Mouse (Mus musculus): ENCODE data around the gene Pus10. TPM values are rescaled to one million over a fixed set of nuclear protein-coding genes. Genes with fewer than 3 reads are reported as not detected.

Gene Pus10
- polyA plus RNA-seq, 1 experiment from 2014 or later = 24.9 TPM

DNA sequence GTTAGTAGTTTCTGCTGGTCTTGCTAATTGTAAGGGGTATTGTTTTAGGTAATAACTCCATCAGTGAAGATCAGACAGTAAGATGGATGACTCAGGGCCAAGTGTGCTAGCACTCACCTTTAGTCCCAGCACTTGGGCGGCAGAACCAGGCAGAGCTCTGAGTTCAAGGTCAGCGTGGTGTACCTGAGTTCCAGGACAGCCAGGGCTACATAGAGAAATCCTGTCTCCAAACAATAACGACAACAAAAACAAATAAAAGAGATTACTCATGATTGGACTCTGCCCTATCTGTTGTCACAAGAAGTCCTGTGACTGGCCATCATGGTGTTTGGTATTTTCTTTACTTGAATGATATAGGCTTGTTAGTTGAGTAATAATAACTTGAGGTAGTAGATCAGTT lies 36.4 kb downstream of the Pus10 start:
- H3K36me3 ChIP-seq (replicated peaks) = peaks cover 8% of the 10 kb centered on the region
- H3K9ac ChIP-seq = no peak overlapping the region
- WGBS = 97% methylated on average over 3 of the region's 3 CpGs
- H3K4me2 ChIP-seq = no peak overlapping the region
- H3K9me3 ChIP-seq = no peaks in the 10 kb centered on the region
- H3K27me3 ChIP-seq = no peaks in the 10 kb centered on the region
- no peak overlapping the region for H3K27ac ChIP-seq
- ATAC-seq (ENCODE audit: low FRiP score) = no peak
- peaks cover 8% of the 10 kb centered on the region; the same call in 1 of the 2 replicates for H3K4me1 ChIP-seq
- H3K4me3 ChIP-seq (replicated peaks) = no peak overlapping the region

GRCm38 (mm10) chr11:23704604-23705294 lies 39.3 kb downstream of the Pus10 start:
- WGBS = 81% methylated on average over 7 of the region's 7 CpGs
- Histone ChIP-seq H3K4me2 (no peak overlapping the region), H3K4me3 (replicated peaks) (no peak overlapping the region), H3K27me3 (no peaks in the 10 kb centered on the region), H3K9ac (no peak overlapping the region), H3K4me1 (peaks cover 6% of the 10 kb centered on the region; the same call in 1 of the 2 replicates), H3K36me3 (replicated peaks) (peaks cover 30% of the 10 kb centered on the region), H3K27ac (no peak overlapping the region), H3K9me3 (no peaks in the 10 kb centered on the region)
- ATAC-seq (ENCODE audit: low FRiP score) = no peak

GRCm38 (mm10) chr11:23712299-23712698 lies 46.8 kb downstream of the Pus10 start:
- no peak overlapping the region for H3K4me3 ChIP-seq (replicated peaks)
- WGBS = 98% methylated on average over 3 of the region's 3 CpGs
- no peak overlapping the region for H3K4me2 ChIP-seq
- no peaks in the 10 kb centered on the region for H3K4me1 ChIP-seq
- H3K9me3 ChIP-seq = no peaks in the 10 kb centered on the region
- H3K36me3 ChIP-seq (replicated peaks) = peaks cover 73% of the 10 kb centered on the region
- no peak for ATAC-seq (ENCODE audit: low FRiP score)
- no peak overlapping the region for H3K27ac ChIP-seq
- H3K27me3 ChIP-seq = no peaks in the 10 kb centered on the region
- no peak overlapping the region for H3K9ac ChIP-seq

DNA sequence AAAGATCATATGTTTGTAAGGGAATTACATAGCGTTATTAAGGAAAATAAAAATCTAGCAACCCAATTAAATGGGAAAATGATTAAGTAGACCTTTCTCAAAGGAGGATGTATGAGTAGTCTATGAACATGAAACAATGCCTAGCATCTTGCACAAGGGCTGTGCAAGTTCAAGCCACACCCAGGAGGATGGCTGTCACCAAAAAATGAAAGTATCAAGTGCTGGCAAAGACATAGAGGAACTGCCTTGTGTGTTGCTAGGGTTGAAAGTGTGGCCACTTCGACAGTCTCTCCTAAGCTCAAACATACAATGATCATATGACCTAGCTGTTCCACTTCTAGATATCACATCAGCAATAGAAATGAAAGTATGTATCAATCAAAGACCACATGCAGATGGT lies 53.4 kb downstream of the Pus10 start:
- Histone ChIP-seq H3K36me3 (replicated peaks) (peaks cover 72% of the 10 kb centered on the region), H3K4me2 (no peak overlapping the region), H3K27ac (no peak overlapping the region), H3K27me3 (no peaks in the 10 kb centered on the region), H3K4me1 (peaks cover 5% of the 10 kb centered on the region; the same call in 1 of the 2 replicates), H3K4me3 (replicated peaks) (no peak overlapping the region), H3K9me3 (no peaks in the 10 kb centered on the region), H3K9ac (no peak overlapping the region)
- no peak for ATAC-seq (ENCODE audit: low FRiP score)
- WGBS = 95% methylated on average over 2 of the region's 2 CpGs

GRCm38 (mm10) chr11:23719825-23720224 lies 54.4 kb downstream of the Pus10 start:
- Histone ChIP-seq H3K9ac (no peak overlapping the region), H3K9me3 (no peaks in the 10 kb centered on the region), H3K4me1 (peaks cover 5% of the 10 kb centered on the region; the same call in 1 of the 2 replicates), H3K4me2 (no peak overlapping the region), H3K27me3 (no peaks in the 10 kb centered on the region), H3K36me3 (replicated peaks) (peaks cover 67% of the 10 kb centered on the region), H3K27ac (no peak overlapping the region), H3K4me3 (replicated peaks) (no peak overlapping the region)
- no peak for ATAC-seq (ENCODE audit: low FRiP score)
- 86% methylated on average over 3 of the region's 3 CpGs for WGBS

- H3K9ac ChIP-seq = no peak overlapping the region
- peaks cover 5% of the 10 kb centered on the region; the same call in 1 of the 2 replicates for H3K4me1 ChIP-seq
- WGBS = 28% methylated on average over 2 of the region's 2 CpGs
- H3K27me3 ChIP-seq = no peaks in the 10 kb centered on the region
- H3K27ac ChIP-seq = no peak overlapping the region
- H3K36me3 ChIP-seq (replicated peaks) = peaks cover 74% of the 10 kb centered on the region
- no peak overlapping the region for H3K4me3 ChIP-seq (replicated peaks)
- peak; percentile 46; the same call in 1 of the 2 replicates for ATAC-seq (ENCODE audit: low FRiP score)
- H3K4me2 ChIP-seq = no peak overlapping the region
- no peaks in the 10 kb centered on the region for H3K9me3 ChIP-seq
Measured at GRCm38 (mm10) chr11:23722326-23722725, 56.9 kb downstream of the Pus10 start.

- Histone ChIP-seq H3K9me3 (no peaks in the 10 kb centered on the region), H3K4me1 (peaks cover 5% of the 10 kb centered on the region; the same call in 1 of the 2 replicates), H3K36me3 (replicated peaks) (peaks cover 70% of the 10 kb centered on the region), H3K4me2 (no peak overlapping the region), H3K9ac (no peak overlapping the region), H3K4me3 (replicated peaks) (no peak overlapping the region), H3K27ac (no peak overlapping the region), H3K27me3 (no peaks in the 10 kb centered on the region)
- WGBS = 93% methylated on average over 2 of the region's 2 CpGs
- no peak for ATAC-seq (ENCODE audit: low FRiP score)
Measured at GRCm38 (mm10) chr11:23725850-23726249, 60.4 kb downstream of the Pus10 start.

DNA sequence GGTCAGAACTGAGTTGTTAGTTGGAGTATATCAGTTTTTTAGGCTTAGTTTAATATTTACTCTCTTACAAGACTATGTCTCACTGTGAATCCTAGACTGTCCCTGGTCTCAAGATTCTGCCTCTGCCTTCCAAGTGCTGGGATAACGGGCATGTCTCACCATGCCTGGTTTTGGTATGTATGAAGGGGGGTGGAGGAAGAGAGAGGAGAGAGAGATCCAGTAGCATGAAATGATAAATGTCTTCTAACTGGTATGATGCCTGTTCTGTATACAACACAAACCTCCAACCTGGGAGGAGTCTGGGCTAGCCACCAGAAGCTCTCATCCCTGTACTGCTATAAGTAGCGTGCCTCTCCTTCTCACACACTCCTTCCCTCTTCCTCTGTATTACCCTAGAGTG lies 61.0 kb downstream of the Pus10 start:
- ATAC-seq (ENCODE audit: low FRiP score) = no peak
- Histone ChIP-seq H3K4me2 (no peak overlapping the region), H3K27ac (no peak overlapping the region), H3K9me3 (no peaks in the 10 kb centered on the region), H3K36me3 (replicated peaks) (peaks cover 69% of the 10 kb centered on the region), H3K27me3 (no peaks in the 10 kb centered on the region), H3K4me1 (peaks cover 5% of the 10 kb centered on the region; the same call in 1 of the 2 replicates), H3K9ac (no peak overlapping the region), H3K4me3 (replicated peaks) (no peak overlapping the region)
- 91% methylated on average over 2 of the region's 2 CpGs for WGBS

DNA sequence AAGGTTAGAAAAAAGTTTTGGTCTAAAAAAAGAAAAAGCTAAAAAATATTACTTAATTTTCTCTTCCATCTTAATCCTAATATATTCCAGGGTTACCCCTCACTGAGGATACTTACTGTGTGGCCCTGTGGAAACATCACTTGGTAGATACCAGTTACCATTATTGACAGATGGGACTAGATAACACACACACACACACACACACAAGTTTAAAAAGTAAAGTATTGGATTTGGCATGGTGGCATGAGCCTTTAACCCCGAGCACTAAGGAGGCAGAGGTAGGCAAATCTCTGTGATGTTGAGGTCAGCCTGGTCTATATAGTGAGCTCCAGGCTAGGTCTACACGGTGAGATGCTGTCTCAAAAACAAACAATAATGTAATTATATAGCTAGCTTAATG lies 62.7 kb downstream of the Pus10 start:
- no peak for ATAC-seq (ENCODE audit: low FRiP score)
- Histone ChIP-seq H3K27ac (no peak overlapping the region), H3K9ac (no peak overlapping the region), H3K36me3 (replicated peaks) (peaks cover 66% of the 10 kb centered on the region), H3K4me3 (replicated peaks) (no peak overlapping the region), H3K4me2 (no peak overlapping the region), H3K4me1 (no peaks in the 10 kb centered on the region), H3K9me3 (no peaks in the 10 kb centered on the region), H3K27me3 (no peaks in the 10 kb centered on the region)
- WGBS = 94% methylated on average over 2 of the region's 2 CpGs

- no peak overlapping the region for H3K9ac ChIP-seq
- no peaks in the 10 kb centered on the region for H3K4me1 ChIP-seq
- no peak overlapping the region for H3K27ac ChIP-seq
- H3K36me3 ChIP-seq (replicated peaks) = peaks cover 70% of the 10 kb centered on the region
- H3K9me3 ChIP-seq = no peaks in the 10 kb centered on the region
- no peak for ATAC-seq (ENCODE audit: low FRiP score)
- H3K4me3 ChIP-seq (replicated peaks) = no peak overlapping the region
- no peaks in the 10 kb centered on the region for H3K27me3 ChIP-seq
- H3K4me2 ChIP-seq = no peak overlapping the region
- WGBS = 94% methylated on average over 4 of the region's 4 CpGs
Measured at GRCm38 (mm10) chr11:23730120-23730519, 64.6 kb downstream of the Pus10 start.

DNA sequence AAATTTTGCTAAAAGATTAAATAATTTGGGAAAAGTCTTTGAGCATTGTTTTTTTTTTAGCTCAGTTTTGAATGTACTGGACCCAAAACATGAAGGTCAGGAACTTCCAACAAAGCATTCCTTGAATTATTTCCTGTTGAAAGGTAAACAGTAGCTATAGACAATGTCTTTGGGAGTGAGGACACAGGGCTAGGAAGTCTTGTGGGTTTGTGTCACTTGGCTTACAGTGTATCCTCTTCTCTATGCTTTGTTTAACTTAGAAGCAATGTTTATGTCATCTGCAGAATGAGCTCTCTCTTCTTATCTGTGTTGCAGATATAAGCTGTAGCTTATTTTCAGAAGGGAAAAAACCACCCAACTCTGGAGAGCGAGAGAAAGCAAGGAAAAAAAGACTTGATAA lies 67.4 kb downstream of the Pus10 start:
- Histone ChIP-seq H3K4me2 (no peak overlapping the region), H3K27ac (no peak overlapping the region), H3K27me3 (no peaks in the 10 kb centered on the region), H3K9ac (no peak overlapping the region), H3K4me3 (replicated peaks) (no peak overlapping the region), H3K36me3 (replicated peaks) (peaks cover 48% of the 10 kb centered on the region), H3K9me3 (no peaks in the 10 kb centered on the region), H3K4me1 (no peaks in the 10 kb centered on the region)
- ATAC-seq (ENCODE audit: low FRiP score) = no peak
- 93% methylated on average over 1 of the region's 1 CpGs for whole genome bisulfite sequencing

GRCm38 (mm10) chr11:23734749-23735286 lies 69.3 kb downstream of the Pus10 start:
- Histone ChIP-seq H3K27me3 (no peaks in the 10 kb centered on the region), H3K4me3 (replicated peaks) (no peak overlapping the region), H3K9me3 (no peaks in the 10 kb centered on the region), H3K9ac (no peak overlapping the region), H3K27ac (no peak overlapping the region), H3K36me3 (replicated peaks) (peaks cover 32% of the 10 kb centered on the region), H3K4me1 (no peaks in the 10 kb centered on the region), H3K4me2 (no peak overlapping the region)
- 95% methylated on average over 6 of the region's 6 CpGs for WGBS
- ATAC-seq (ENCODE audit: low FRiP score) = no peak

Measured in forebrain, embryonic 12.5 days (tissue).